Mouse (Mus musculus) neural tube, embryonic 14.5 days (tissue): ENCODE data around the gene Crk. TPM values are rescaled to one million over a fixed set of nuclear protein-coding genes. Genes with fewer than 3 reads are reported as not detected.

Experiments used
- ATAC-seq: fragments of 200-750 bp; cut with Nextera tagmentation; 2 replicates; pipeline ENCODE4 v1.8.0; 2017; ENCODE audit warnings: low read depth, mild to moderate bottlenecking, moderate TSS enrichment, moderate library complexity
- H3K27ac ChIP-seq: fragments of 300-500 bp; sonication (generic); 2 replicates; pipeline ENCODE4 v1.5.1; 2014; ENCODE audit warnings: low read depth, mild to moderate bottlenecking, control low read depth, low read length, moderate library complexity, mixed read lengths
- H3K27me3 ChIP-seq: fragments of 300-500 bp; sonication (generic); 2 replicates; pipeline ENCODE4 v1.6.1; 2014; ENCODE audit warnings: low read length; ENCODE audit not compliant: control insufficient read depth, insufficient read depth
- H3K36me3 ChIP-seq: fragments of 300-500 bp; sonication (generic); 2 replicates; pipeline ENCODE4 v1.6.1; 2014; ENCODE audit warnings: low read length, mixed read lengths; ENCODE audit not compliant: control insufficient read depth, insufficient read depth
- H3K4me1 ChIP-seq: fragments of 300-500 bp; sonication (generic); 2 replicates; pipeline ENCODE4 v1.6.1; 2014; ENCODE audit warnings: low read length; ENCODE audit not compliant: control insufficient read depth, insufficient read depth
- H3K4me2 ChIP-seq: fragments of 300-500 bp; sonication (generic); 2 replicates; pipeline ENCODE4 v1.6.1; 2014; ENCODE audit warnings: mild to moderate bottlenecking, low read depth, low read length, control low read depth
- H3K4me3 ChIP-seq: fragments of 300-500 bp; sonication (generic); 2 replicates; pipeline ENCODE4 v1.5.1; 2014; ENCODE audit warnings: low read depth, low read length, control low read depth, mixed read lengths
- H3K9ac ChIP-seq: fragments of 300-500 bp; sonication (generic); replicated peaks from 2 replicates; pipeline ENCODE4 v1.6.1; 2014; ENCODE audit warnings: low read depth, mild to moderate bottlenecking, control low read depth, low read length, mixed read lengths
- H3K9me3 ChIP-seq: fragments of 300-500 bp; sonication (generic); 2 replicates; pipeline ENCODE4 v1.6.1; 2016; ENCODE audit warnings: low read length; ENCODE audit not compliant: control insufficient read depth
- WGBS: fragments of 180-500 bp; shearing (Covaris S2); extraction: QIAGEN DNeasy Blood & Tissue Kit; methylation state at CpG from one replicate; pipeline ENCODE4 v1.1.7; 2014; 5-methylcytosine and 5-hydroxymethylcytosine counted together
- polyA plus RNA-seq: library from polyadenylated mRNA; unstranded; fragments of >200 nt; fragmentation: Nextera tagmentation; extraction: Ambion mirVana; gene quantifications from 2 replicates; pipeline ENCODE4 v1.2.1, GENCODE M21; 2014

The Crk gene
- polyA plus RNA-seq, 1 experiment from 2014 or later, result 96.5 TPM

- Histone ChIP-seq H3K27me3 (no peaks in the 10 kb centered on the region), H3K9me3 (no peaks in the 10 kb centered on the region), H3K4me3 (no peak overlapping the region), H3K36me3 (0 out of 2 replicates have a peak, but pooled peaks cover 5% of the 10 kb centered on the region), H3K27ac (no peak overlapping the region), H3K4me2 (no peak overlapping the region), H3K9ac (no peak overlapping the region), H3K4me1 (no peaks in the 10 kb centered on the region)
- 89% methylated on average over 9 of the region's 9 CpGs for WGBS
- ATAC-seq, result no peak
Measured at GRCm38 (mm10) chr11:75644684-75645083, 34.4 kb upstream of the Crk start.

- Histone ChIP-seq H3K36me3 (no peaks in the 10 kb centered on the region), H3K9me3 (no peaks in the 10 kb centered on the region), H3K27ac (no peak overlapping the region), H3K4me1 (peaks cover 4% of the 10 kb centered on the region; the same call in 1 of the 2 replicates), H3K4me3 (no peak overlapping the region), H3K27me3 (no peaks in the 10 kb centered on the region), H3K4me2 (no peak overlapping the region), H3K9ac (no peak overlapping the region)
- ATAC-seq, result peak; percentile 63; the same call in 1 of the 2 replicates
- 70% methylated on average over 6 of the region's 6 CpGs for WGBS
Measured at GRCm38 (mm10) chr11:75647681-75648211, 31.3 kb upstream of the Crk start.

- no peaks in the 10 kb centered on the region for H3K36me3 ChIP-seq
- no peak overlapping the region for H3K4me3 ChIP-seq
- 73% methylated on average over 4 of the region's 4 CpGs for WGBS
- no peak overlapping the region for H3K4me2 ChIP-seq
- H3K27me3 ChIP-seq, result peaks cover 6% of the 10 kb centered on the region; the same call in 1 of the 2 replicates
- peaks cover 7% of the 10 kb centered on the region for H3K4me1 ChIP-seq
- H3K9me3 ChIP-seq, result no peaks in the 10 kb centered on the region
- no peak overlapping the region for H3K9ac ChIP-seq
- H3K27ac ChIP-seq, result no peak overlapping the region
- ATAC-seq, result no peak
Measured at GRCm38 (mm10) chr11:75649155-75649561, 29.9 kb upstream of the Crk start.

- Histone ChIP-seq H3K4me2 (peak within 1 kb of the TSS; percentile 83), H3K27me3 (peaks cover 6% of the 10 kb centered on the region; the same call in 1 of the 2 replicates), H3K9me3 (no peaks in the 10 kb centered on the region), H3K27ac (no peak within 1 kb of the TSS), H3K9ac (peak within 1 kb of the TSS; percentile 61; the same call in 1 of the 2 replicates), H3K4me3 (peak within 1 kb of the TSS; percentile 41), H3K36me3 (no peaks in the 10 kb centered on the region), H3K4me1 (peaks cover 11% of the 10 kb centered on the region)
- ATAC-seq, result no peak
- WGBS, result 84% methylated on average over 7 of the region's 7 CpGs
Measured at GRCm38 (mm10) chr11:75650311-75650710, 28.7 kb upstream of the Crk start, which contains the start of gene Myo1c. Gene Myo1c, plus strand, starts transcription at chr11:75650504.

GRCm38 (mm10) chr11:75650958-75651425 lies 28.1 kb upstream of the Crk start:
- Histone ChIP-seq H3K36me3 (no peaks in the 10 kb centered on the region), H3K4me3 (peak overlapping the region; percentile 41), H3K27ac (no peak overlapping the region), H3K4me1 (peaks cover 11% of the 10 kb centered on the region), H3K9ac (peak overlapping the region; percentile 61; the same call in 1 of the 2 replicates), H3K4me2 (peak overlapping the region; percentile 83), H3K9me3 (no peaks in the 10 kb centered on the region), H3K27me3 (peaks cover 9% of the 10 kb centered on the region; the same call in 1 of the 2 replicates)
- WGBS, result 46% methylated on average over 13 of the region's 13 CpGs
- ATAC-seq, result no peak

GRCm38 (mm10) chr11:75651426-75652221 lies 27.4 kb upstream of the Crk start:
- H3K4me1 ChIP-seq, result peaks cover 16% of the 10 kb centered on the region
- ATAC-seq, result peak; percentile 57

GRCm38 (mm10) chr11:75652222-75652941 lies 26.7 kb upstream of the Crk start:
- ATAC-seq, result no peak
- WGBS, result 19% methylated on average over 20 of the region's 20 CpGs
- no peak overlapping the region for H3K27ac ChIP-seq
- peak overlapping the region; percentile 41 for H3K4me3 ChIP-seq
- peaks cover 17% of the 10 kb centered on the region for H3K27me3 ChIP-seq
- H3K4me1 ChIP-seq, result peaks cover 16% of the 10 kb centered on the region
- H3K9me3 ChIP-seq, result no peaks in the 10 kb centered on the region
- peak overlapping the region; percentile 61 for H3K9ac ChIP-seq
- no peaks in the 10 kb centered on the region for H3K36me3 ChIP-seq
- H3K4me2 ChIP-seq, result peak overlapping the region; percentile 83

More at GRCm38 (mm10) chr11:75651426-75652221, 27.4 kb upstream of the Crk start:
- Histone ChIP-seq H3K4me3 (peak overlapping the region; percentile 41), H3K9ac (peak overlapping the region; percentile 61), H3K4me2 (peak overlapping the region; percentile 83), H3K9me3 (no peaks in the 10 kb centered on the region), H3K27ac (peak overlapping the region; percentile 40; the same call in 1 of the 2 replicates), H3K36me3 (no peaks in the 10 kb centered on the region), H3K27me3 (peaks cover 15% of the 10 kb centered on the region)
- 1% methylated on average over 48 of the region's 54 CpGs for whole genome bisulfite sequencing

GRCm38 (mm10) chr11:75652942-75653684 lies 25.9 kb upstream of the Crk start:
- H3K27ac ChIP-seq, result no peak overlapping the region
- H3K4me2 ChIP-seq, result peak overlapping the region; percentile 64; the same call in 1 of the 2 replicates
- no peak for ATAC-seq
- no peaks in the 10 kb centered on the region for H3K9me3 ChIP-seq
- H3K36me3 ChIP-seq, result no peaks in the 10 kb centered on the region
- H3K9ac ChIP-seq, result no peak overlapping the region
- 26% methylated on average over 14 of the region's 14 CpGs for WGBS
- no peak overlapping the region for H3K4me3 ChIP-seq
- H3K4me1 ChIP-seq, result peaks cover 16% of the 10 kb centered on the region
- H3K27me3 ChIP-seq, result peaks cover 17% of the 10 kb centered on the region
